Mouse (Mus musculus) lung, embryonic 14.5 days (tissue): ENCODE measurements around the gene Tulp1. TPM values are rescaled to one million over a fixed set of nuclear protein-coding genes. Genes with fewer than 3 reads are reported as not detected.

Source experiments
- ATAC-seq: fragments of 200-750 bp; cut with Nextera tagmentation; 2 replicates; pipeline ENCODE4 v1.8.0; 2017; ENCODE audit warnings: mild to moderate bottlenecking, moderate TSS enrichment, moderate library complexity; ENCODE audit not compliant: insufficient read depth
- DNase-seq: peaks from one replicate; pipeline ENCODE4 v3.0.0-alpha.2; 2015
- H3K27ac ChIP-seq: fragments of 300-500 bp; sonication (generic); 2 replicates; pipeline ENCODE4 v1.5.1; 2014; ENCODE audit warnings: low read depth, mild to moderate bottlenecking, moderate library complexity
- H3K27me3 ChIP-seq: fragments of 300-500 bp; sonication (generic); 2 replicates; pipeline ENCODE4 v1.6.1; 2014; ENCODE audit warnings: low read length, control low read depth; ENCODE audit not compliant: insufficient read depth
- H3K36me3 ChIP-seq: fragments of 300-500 bp; sonication (generic); 2 replicates; pipeline ENCODE4 v1.6.1; 2014; ENCODE audit warnings: control low read depth; ENCODE audit not compliant: insufficient read depth
- H3K4me1 ChIP-seq: fragments of 300-500 bp; sonication (generic); 2 replicates; pipeline ENCODE4 v1.6.1; 2014; ENCODE audit warnings: antibody characterized with exemption, control low read depth; ENCODE audit not compliant: insufficient read depth
- H3K4me2 ChIP-seq: fragments of 300-500 bp; sonication (generic); 2 replicates; pipeline ENCODE4 v1.6.1; 2014; ENCODE audit warnings: mild to moderate bottlenecking
- H3K4me3 ChIP-seq: fragments of 300-500 bp; sonication (generic); 2 replicates; pipeline ENCODE4 v1.5.1; 2014; ENCODE audit warnings: low read depth, low read length
- H3K9ac ChIP-seq: fragments of 300-500 bp; sonication (generic); 2 replicates; pipeline ENCODE4 v1.6.1; 2014
- H3K9me3 ChIP-seq: fragments of 300-500 bp; sonication (generic); 2 replicates; pipeline ENCODE4 v1.6.1; 2016; ENCODE audit warnings: low read depth, low read length, control low read depth
- CTCF ChIP-seq: IDR thresholded peaks from 2 replicates; pipeline ENCODE4 v1.5.1; 2016; ENCODE audit warnings: antibody characterized with exemption, low read depth
- WGBS: fragments of 180-500 bp; shearing (Covaris S2); extraction: QIAGEN DNeasy Blood & Tissue Kit; methylation state at CpG from one replicate; pipeline ENCODE4 v1.1.7; 2014; 5-methylcytosine and 5-hydroxymethylcytosine counted together
- polyA plus RNA-seq: library from polyadenylated mRNA; unstranded; fragments of >200 nt; fragmentation: Nextera tagmentation; extraction: Ambion mirVana; gene quantifications from 2 replicates; pipeline ENCODE4 v1.2.1, GENCODE M21; 2014

Gene Tulp1
- polyA plus RNA-seq, 1 experiment from 2014 or later, result 3.0 TPM

DNA sequence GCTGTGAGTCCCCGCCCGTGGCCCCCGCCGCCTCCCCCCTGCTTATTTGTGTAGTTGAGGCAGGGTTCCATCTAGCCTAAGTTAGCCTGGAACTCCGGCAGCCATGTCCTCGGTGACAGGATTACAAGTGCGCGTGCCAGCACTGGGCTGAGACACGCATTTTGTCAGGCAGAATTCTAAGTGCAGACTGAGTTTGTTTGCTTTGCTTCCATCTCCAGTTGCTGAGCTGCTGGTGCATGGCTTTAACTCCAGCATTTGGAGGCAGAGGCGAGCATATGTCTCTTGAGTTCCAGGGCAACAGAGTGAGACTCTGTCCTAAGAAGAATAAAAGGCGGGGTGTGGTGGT is 51.2 kb downstream of the Tulp1 start:
- Histone ChIP-seq H3K27ac (peak overlapping the region; percentile 94), H3K36me3 (peaks cover 29% of the 10 kb centered on the region), H3K27me3 (no peaks in the 10 kb centered on the region), H3K4me1 (0 out of 2 replicates have a peak, but pooled peaks cover 4% of the 10 kb centered on the region), H3K9me3 (no peaks in the 10 kb centered on the region), H3K4me3 (peak overlapping the region; percentile 82), H3K4me2 (peak overlapping the region; percentile 86), H3K9ac (peak overlapping the region; percentile 89)
- ATAC-seq (peak; percentile 43), DNase-seq (peak; percentile 64)
- WGBS, result 1% methylated on average over 11 of the region's 11 CpGs
- TF ChIP-seq CTCF, result 0 out of 2 replicates have a peak, but pooled peaks have one; percentile 5

DNA sequence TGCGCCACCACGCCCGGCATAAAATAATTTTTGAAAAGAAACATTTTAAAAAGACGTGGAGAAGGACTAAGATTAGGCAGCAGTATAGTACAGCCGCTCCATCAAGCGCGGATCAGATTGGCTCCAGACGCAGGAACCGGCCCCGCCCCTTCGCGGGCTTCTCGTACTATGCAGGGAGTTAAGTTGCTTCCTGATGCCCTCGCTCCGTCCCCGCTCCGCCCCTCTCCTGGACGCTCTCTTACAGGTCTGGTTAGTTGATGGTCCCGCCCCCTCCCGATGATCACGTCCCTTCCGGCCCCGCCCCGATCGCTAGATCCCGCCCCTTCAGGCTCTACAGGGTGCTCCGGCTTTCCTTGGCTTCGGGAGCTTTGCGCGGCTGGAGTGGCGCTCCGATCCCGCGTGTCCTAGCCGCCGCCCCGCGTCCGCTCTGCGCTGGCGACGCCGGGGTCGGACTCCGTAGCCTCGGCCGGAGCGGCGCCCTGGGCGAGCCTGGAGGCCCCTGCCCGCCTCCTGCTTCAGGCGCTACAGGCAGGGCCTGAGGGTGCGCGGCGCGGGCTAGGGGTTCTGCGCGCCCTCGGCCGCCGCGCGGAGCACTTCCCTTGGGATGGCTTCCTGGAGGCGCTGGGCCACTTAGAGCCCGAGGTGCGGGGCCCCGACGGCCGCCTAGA is 51.7 kb downstream of the Tulp1 start, which contains the start of gene Fance:
Fance (plus strand) TSS at position 308 of the 668 bp plus-strand sequence.
- Histone ChIP-seq H3K27ac (peak within 1 kb of the TSS; percentile 94), H3K9me3 (no peaks in the 10 kb centered on the region), H3K36me3 (peaks cover 27% of the 10 kb centered on the region), H3K9ac (peak within 1 kb of the TSS; percentile 89), H3K4me2 (peak within 1 kb of the TSS; percentile 86), H3K4me1 (0 out of 2 replicates have a peak, but pooled peaks cover 4% of the 10 kb centered on the region), H3K27me3 (no peaks in the 10 kb centered on the region), H3K4me3 (peak within 1 kb of the TSS; percentile 82)
- no peak for TF ChIP-seq CTCF
- under 1% methylated on average over 69 of the region's 69 CpGs for WGBS
- peak; percentile 97 for ATAC-seq
- DNase-seq, result peak; percentile 100

DNA sequence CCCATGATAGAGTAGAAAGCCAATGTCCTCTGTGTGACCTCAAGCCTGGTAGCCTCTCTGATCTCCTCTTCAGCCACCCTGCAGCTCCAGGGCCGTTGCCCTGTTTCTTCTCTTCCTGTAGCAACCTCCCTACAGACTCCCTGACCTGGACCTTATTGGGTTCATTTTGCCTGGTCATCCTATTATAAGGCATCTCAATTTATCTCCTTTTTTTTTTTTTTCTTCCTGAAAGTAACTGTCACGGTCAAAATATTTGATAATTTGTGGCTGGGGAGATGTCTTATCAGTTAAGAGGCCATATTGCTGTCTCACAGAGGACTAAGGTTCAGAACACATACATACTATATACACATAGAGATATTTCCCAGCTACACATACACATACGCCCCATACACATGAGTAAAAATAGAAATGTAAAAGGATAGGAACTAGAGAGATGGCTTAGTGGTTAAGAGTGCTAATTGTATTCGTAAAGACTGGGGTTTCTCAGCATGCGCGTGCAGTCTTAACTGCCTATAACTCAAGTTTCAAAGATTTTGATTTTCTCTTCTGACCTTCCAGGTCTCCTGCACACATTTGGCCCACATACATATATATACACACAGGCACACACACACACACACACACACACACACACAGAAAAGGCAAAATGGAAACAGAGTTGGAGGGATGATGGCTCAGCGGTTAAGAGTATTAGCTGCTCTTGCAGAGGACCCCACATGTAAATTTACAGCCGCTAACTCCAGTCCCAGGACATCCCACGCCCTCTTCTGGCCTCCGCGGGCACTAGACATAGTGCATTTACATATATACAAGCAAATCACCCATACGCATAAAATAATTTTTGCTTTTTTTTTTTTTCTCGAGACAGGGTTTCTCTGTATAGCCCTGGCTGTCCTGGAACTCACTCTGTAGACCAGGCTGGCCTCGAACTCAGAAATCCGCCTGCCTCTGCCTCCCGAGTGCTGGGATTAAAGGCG is 52.5 kb downstream of the Tulp1 start:
- H3K27ac ChIP-seq, result peak overlapping the region; percentile 76; the same call in 1 of the 2 replicates
- peak; percentile 52 for TF ChIP-seq CTCF
- WGBS, result 20% methylated on average over 17 of the region's 17 CpGs
- 0 out of 2 replicates have a peak, but pooled peaks cover 4% of the 10 kb centered on the region for H3K4me1 ChIP-seq
- no peak overlapping the region for H3K9ac ChIP-seq
- H3K9me3 ChIP-seq, result no peaks in the 10 kb centered on the region
- DNase-seq, result peak; percentile 74
- peak overlapping the region; percentile 82 for H3K4me3 ChIP-seq
- no peaks in the 10 kb centered on the region for H3K27me3 ChIP-seq
- ATAC-seq, result peak; percentile 36
- peaks cover 19% of the 10 kb centered on the region; the same call in 1 of the 2 replicates for H3K36me3 ChIP-seq
- H3K4me2 ChIP-seq, result peak overlapping the region; percentile 86

DNA sequence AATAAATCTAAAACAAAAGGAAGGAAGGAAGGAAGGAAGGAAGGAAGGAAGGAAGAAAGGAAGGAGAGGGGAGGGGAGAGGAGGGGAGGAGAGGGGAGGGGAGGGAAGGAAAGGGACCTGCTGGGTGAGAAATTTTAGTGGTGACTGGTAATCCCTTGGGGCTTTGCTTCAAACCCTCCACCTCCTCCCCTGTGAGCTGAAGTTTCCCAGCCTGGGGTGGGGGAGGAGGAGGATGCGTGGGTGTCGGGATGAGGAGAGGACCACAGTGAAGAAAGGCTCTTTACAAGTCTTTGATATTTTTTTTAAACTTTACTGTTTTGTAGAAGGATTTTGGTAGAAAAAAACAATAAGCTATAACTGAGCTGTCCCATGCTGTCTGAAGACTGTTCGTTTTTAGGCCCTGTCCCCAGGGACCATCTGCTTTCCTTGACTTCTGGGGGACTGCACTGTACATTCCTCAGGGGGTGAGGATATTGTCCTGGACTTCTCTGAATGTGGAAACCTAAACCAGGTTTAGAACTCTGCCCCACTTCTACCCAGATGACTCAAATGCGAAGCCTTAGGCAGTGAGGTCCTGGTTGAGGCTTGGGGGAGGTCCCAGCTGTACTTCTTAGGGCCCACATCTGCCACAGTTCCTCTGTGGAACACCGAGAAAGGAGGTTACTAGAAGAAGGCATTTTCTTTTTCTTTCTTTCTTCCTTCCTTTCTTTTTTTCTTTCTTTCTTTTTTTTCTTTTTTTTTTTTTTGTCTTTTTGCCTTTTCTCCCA is 53.5 kb downstream of the Tulp1 start:
- no peak for TF ChIP-seq CTCF
- Histone ChIP-seq H3K4me3 (no peak overlapping the region), H3K27ac (no peak overlapping the region), H3K27me3 (no peaks in the 10 kb centered on the region), H3K4me1 (0 out of 2 replicates have a peak, but pooled peaks cover 4% of the 10 kb centered on the region), H3K9ac (no peak overlapping the region), H3K9me3 (no peaks in the 10 kb centered on the region), H3K4me2 (no peak overlapping the region), H3K36me3 (peaks cover 10% of the 10 kb centered on the region; the same call in 1 of the 2 replicates)
- no peak for DNase-seq
- 75% methylated on average over 5 of the region's 5 CpGs for WGBS
- ATAC-seq, result no peak

DNA sequence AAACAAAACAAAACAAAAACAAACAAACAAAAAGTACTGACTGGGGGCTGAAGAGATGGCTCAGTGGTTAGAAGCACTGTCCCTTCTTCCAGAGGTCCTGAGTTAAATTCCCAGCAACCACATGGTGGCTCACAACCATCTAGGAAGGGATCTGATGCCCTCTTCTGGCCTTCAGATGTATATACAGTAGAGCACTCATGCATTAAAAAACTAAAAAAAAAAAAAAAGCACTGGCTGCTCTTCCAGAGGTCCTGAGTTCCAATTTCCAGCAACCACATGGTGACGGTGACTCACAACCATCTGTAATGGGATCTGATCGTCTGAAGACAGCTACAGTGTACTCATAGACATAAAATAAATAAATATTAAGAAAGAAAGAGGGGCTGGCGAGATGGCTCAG is 54.2 kb downstream of the Tulp1 start:
- no peak for TF ChIP-seq CTCF
- Histone ChIP-seq H3K9me3 (no peaks in the 10 kb centered on the region), H3K4me2 (no peak overlapping the region), H3K4me3 (no peak overlapping the region), H3K27me3 (no peaks in the 10 kb centered on the region), H3K36me3 (peaks cover 3% of the 10 kb centered on the region; the same call in 1 of the 2 replicates), H3K4me1 (0 out of 2 replicates have a peak, but pooled peaks cover 4% of the 10 kb centered on the region), H3K27ac (no peak overlapping the region), H3K9ac (no peak overlapping the region)
- DNase-seq, result no peak
- WGBS, result 64% methylated on average over 3 of the region's 3 CpGs
- no peak for ATAC-seq
